Mouse (Mus musculus) heart, postnatal 36 days (tissue): ENCODE data around the gene Lypd6b. TPM values are rescaled to one million over a fixed set of nuclear protein-coding genes. Genes with fewer than 3 reads are reported as not detected.
A peak's percentile ranks its signal among the peaks of the same experiment; 100 is the strongest.

Source experiments
- DNase-seq, 2 experiments: peaks; one replicate each; pipeline ENCODE4 v3.0.0; 2021 to 2022
- intact Hi-C: fragments of 180-260 bp; cut with DNase I; formaldehyde crosslinking; loops from one replicate; pipeline ENCODE4 v1.15.1; 2025
- total RNA-seq, 2 experiments: library from RNA; stranded (reverse); gene quantifications; 2 replicates each; pipeline ENCODE4 v1.2.3; 2021

Lypd6b gene
- not detected for total RNA-seq

- intact Hi-C loops: no loop called here
- no peak for DNase-seq
These were observed at the start of gene Lypd6b for GRCm38 (mm10) chr2:49787376-49788050. Gene Lypd6b (plus strand): TSS chr2:49787688.

DNA sequence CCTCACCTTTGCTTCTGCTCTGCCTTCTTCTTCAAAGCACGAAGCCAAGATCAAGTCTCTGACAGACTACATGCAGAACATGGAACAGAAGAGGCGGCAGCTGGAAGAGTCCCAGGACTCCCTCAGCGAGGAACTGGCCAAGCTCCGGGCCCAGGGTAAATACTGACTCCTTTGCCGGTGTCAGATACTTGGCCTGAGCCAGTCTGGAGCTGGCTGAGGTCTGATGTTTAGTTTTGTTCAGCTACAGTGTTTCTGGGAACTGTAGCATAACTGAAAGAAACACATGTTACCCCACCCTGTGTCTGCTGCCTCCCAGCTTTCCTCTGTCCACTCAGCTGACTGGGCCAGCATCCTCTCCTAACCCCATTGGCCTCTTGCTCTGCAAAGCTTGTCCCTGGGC, 48.4 kb upstream of the Lypd6b start:
- intact Hi-C loops: no loop called here

DNA sequence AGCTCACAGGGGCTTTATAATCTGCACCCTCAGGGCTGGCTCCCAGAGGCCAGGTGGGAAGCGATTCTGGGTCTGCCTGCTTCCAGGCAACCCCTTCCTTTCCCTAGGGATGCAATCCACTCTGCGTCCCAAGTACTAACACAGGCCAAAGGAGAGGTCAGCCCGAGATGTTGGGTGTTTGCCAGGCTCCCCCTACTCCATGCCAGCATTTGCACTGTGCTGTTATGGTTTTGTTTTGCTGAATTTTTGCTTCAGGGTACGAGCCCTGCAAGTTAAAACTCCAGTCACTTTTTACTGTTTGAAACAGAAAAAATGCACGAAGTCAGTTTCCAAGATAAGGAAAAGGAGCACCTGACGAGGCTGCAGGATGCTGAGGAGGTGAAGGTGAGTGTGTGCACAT, 46.5 kb upstream of the Lypd6b start:
- DNase-seq: no peak
- intact Hi-C loops: no loop called here

More for the DNA sequence above, 48.4 kb upstream of the Lypd6b start:
- no peak for DNase-seq

- no peak for DNase-seq
- intact Hi-C loops: no loop called here
These were observed 45.4 kb upstream of the Lypd6b start for GRCm38 (mm10) chr2:49741895-49742734.

- DNase-seq: no peak
- intact Hi-C loops: no loop called here
These were observed 44.6 kb upstream of the Lypd6b start for GRCm38 (mm10) chr2:49742919-49743318.

GRCm38 (mm10) chr2:49743775-49744174, 43.7 kb upstream of the Lypd6b start:
- no peak for DNase-seq
- intact Hi-C loops: no loop called here

GRCm38 (mm10) chr2:49744251-49745093, 43.0 kb upstream of the Lypd6b start:
- intact Hi-C loops: no loop called here
- no peak for DNase-seq

DNA sequence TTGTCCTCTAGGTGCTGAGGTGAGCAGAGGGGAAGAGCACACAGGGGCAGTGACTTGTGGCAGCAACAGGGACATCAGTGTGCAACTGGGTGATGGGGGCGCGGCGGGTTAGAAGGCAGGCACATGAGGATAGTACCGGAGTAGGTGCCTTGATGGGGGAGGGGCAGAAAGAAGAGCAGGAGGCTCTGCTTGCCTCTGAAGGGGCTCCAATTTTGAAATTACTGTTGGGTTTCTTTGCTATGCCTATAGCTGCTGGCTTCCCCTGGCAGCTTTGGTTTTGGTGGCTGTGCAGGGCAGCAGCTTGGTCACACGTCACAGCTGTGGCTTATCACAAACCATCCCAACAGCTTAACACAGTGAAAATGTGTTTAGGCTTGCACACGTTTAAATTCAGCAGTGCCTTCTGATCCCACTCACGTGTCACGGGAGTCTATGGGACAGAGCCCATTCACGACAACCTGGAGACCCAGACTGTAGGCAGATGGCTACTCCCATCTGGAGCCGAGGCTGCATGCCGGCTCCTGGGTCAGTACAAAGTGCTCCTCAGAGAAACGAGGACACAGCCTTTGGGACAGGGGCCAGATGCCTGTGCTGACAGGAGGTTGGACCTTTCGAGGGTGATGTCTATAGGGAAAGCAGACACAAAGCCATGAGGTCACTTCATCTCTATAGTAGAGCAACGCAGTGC, 42.2 kb upstream of the Lypd6b start:
- intact Hi-C loops: no loop called here

GRCm38 (mm10) chr2:49746947-49747346, 40.5 kb upstream of the Lypd6b start:
- intact Hi-C loops: no loop called here
- DNase-seq: no peak

More for the DNA sequence above, 42.2 kb upstream of the Lypd6b start:
- no peak for DNase-seq

DNA sequence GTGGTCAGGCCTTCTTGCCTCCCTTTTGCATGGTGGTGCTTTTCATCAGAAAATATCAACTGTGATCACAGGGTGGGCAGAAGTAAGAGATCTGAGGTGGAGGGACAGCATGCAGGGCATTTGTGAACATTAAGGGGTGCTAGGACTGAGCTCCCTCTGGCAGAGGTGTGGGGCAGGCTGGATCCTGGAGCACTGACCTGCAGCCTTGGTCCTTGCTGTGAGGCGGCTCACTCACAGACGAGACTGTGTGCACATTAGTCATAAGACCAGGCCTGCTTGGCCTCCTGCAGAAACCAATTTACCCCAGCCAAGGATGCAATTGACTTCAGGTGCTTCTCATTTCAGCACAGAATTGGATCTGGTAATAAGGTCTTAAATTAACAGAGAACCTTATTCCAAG, 39.8 kb upstream of the Lypd6b start:
- intact Hi-C loops: no loop called here
- no peak for DNase-seq

DNA sequence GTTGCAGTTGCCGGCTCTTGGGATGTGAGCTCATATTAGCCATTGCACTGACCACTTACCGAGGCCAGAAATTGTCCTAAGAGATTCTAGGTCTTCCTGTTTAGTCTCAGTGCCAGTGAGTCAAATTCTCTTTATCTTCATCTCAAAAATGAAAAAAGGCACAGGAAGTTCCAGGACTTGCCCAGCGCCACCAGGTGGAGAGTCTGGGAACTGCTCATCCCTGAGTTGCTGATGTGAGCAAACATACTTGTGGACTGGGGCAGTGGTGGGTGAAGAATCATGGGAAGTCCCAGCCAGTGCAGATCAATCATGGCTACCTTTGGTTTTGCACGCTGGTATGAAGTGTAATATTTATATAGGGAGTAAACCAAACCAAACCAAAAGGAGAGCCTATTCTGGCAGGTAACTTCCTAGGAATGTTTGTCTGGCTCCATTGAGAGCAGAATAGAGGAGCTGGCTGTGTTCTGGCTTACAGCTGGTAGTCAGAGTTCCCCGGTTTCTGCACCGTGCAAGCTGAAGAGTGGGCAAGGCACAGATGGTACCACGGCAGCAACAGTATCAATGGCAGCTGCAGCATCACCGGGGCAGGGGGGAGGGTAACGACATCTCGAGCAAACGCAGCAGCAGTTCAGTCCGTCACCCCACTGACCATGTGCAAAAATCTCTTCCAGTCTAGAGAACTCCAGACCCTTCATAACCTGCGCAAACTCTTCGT, 38.7 kb upstream of the Lypd6b start:
- DNase-seq: peak in 1 of 2 experiments; percentile 36
- intact Hi-C loops: no loop called here

DNA sequence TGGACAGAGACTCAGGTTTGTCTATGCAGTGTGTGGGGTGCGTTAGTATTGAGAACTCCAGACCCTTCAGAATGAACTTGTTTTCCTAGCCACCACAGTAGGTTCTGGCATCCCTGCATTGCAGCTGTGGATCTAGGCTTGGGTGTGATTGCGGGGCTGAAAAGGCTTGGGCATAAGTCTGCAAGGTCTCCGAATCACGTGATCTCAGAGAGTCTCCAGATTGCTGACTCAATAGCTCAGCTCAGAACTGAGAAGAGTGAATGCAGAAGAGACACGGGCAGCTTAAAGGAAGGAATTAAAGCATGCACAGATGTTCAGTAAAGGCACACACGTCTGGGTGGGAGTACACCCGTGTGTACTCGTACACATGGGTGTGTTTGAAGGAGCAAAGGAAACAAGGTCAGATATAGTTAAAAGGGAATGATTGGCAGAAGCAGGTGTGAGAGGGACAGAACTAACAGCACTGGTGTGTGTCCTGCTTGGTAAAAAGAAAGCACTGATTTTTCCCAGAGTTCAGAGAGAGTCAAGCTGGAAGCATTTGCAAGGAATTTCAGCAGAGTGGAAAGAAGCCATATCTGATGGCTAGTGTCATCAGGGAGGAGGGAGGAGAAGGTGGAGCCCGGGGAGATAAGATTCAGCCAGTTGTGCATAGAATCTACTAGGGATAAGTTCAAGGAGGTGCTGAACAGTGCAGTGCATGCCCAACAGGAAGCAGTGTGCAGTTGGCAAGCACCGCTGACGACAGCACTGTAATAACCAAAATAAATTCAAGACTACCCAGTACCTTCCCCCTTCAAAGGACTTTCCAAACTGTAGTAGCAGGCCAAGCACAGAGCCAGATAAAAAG, 37.5 kb upstream of the Lypd6b start:
- intact Hi-C loops: no loop called here

GRCm38 (mm10) chr2:49751544-49752210, 35.8 kb upstream of the Lypd6b start:
- intact Hi-C loops: no loop called here
- DNase-seq: no peak

More for the DNA sequence above, 37.5 kb upstream of the Lypd6b start:
- DNase-seq: no peak

- no peak for DNase-seq
- intact Hi-C loops: no loop called here
These were observed 35.3 kb upstream of the Lypd6b start for GRCm38 (mm10) chr2:49752211-49752607.

DNA sequence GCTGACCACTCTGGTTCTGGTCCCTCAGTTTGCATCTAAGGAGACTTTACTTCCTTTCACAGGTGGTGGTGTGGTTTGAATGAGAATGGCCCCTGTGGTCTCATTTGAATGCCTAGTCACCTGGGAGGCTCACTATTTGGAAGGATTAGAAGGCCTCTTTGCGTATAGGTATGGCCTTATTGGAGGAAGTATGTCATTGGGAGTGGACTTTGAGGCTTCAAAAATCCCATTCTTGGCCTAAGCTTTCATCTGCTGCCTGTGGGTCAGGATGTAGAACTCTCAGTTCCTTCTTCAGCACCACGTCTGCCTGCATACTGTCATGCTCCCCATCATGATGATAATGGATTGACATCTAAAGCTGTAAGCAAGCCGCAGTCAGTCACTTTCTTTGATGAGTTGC, 34.4 kb upstream of the Lypd6b start:
- intact Hi-C loops: no loop called here
- no peak for DNase-seq

- DNase-seq: no peak
- intact Hi-C loops: no loop called here
These were observed 32.4 kb upstream of the Lypd6b start for GRCm38 (mm10) chr2:49755054-49755453.

- no peak for DNase-seq
- intact Hi-C loops: no loop called here
These were observed 29.9 kb upstream of the Lypd6b start for GRCm38 (mm10) chr2:49757616-49758015.

- intact Hi-C loops: loop anchor here (1.0 kb wide), 1 partner anchor 508 kb away; no protein-coding TSS in a partner anchor
- DNase-seq: peak in 1 of 2 experiments; percentile 25
These were observed 23.0 kb upstream of the Lypd6b start for GRCm38 (mm10) chr2:49764331-49764946.
